Mouse (Mus musculus): ENCODE results near the gene Unc13a. TPM values are rescaled to one million over a fixed set of nuclear protein-coding genes. Genes with fewer than 3 reads are reported as not detected.
A peak's percentile ranks its signal among the peaks of the same experiment; 100 is the strongest.

Gene Unc13a
- total RNA-seq, 2 experiments from 2014 or later = 267 to 296 TPM

DNA sequence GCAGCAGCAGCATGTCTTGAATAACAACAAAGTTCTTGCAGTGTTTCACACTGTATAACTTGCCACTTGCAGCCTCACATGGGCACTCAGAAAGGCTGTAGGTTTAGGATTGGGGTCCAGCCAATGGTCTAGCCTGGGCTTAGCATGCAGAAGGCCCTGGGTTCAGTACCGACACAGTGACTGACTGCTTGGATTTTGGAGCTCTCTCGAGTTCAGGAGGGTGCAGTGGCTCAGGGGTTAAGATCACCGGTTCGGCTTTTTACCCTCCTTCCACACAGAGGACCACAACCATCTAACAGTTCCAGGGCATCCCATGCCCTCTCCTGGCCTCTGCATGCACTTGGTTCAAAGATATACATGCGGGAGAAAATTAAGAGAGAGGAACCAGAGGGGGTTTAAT lies 80.5 kb downstream of the Unc13a start:
- DNase-seq (ENCODE audit: low spot score in 2 of 2) = no peak

DNA sequence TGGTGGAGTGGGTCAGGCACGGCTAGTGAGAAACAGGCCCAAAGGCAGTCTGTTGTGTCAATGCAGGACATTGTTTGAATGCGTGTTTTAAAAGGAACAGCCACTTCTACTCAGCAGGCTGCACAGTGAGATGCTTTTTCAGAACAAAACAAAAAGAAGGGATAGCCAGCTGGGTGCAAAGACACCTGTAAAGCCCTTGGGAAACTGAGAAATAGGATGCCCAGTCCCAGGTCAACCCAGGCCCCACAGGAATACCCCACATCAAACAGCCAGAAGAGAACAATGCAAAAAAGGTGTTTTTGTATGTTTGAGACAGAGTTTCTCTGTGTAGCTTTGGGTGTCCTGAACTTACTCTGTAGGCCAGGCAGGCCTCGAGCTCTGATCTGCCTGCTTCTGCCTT lies 82.8 kb downstream of the Unc13a start:
- no peak for DNase-seq (ENCODE audit: low spot score in 2 of 2)

DNA sequence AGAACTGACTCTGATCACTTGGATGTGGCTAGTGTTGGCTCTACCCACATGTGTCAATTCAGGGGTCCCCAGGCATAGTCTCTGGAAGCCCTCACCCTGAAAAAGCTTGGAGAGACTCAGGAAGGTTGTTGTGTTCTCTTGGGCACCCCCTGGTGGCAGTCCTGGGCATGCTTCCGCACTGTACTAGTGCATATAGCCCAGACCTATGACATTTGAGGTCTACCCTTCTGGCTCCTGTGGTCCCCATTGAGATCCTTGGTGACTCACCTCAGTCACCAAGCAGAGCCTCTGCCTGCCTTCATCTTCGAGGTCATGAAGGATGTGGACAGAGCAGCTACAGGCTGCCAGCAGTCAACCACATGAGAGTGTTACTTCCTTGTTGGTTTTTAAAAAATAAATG lies 84.7 kb downstream of the Unc13a start:
- peak in 1 of 2 experiments; percentile 39 for DNase-seq (ENCODE audit: low spot score in 2 of 2)

DNA sequence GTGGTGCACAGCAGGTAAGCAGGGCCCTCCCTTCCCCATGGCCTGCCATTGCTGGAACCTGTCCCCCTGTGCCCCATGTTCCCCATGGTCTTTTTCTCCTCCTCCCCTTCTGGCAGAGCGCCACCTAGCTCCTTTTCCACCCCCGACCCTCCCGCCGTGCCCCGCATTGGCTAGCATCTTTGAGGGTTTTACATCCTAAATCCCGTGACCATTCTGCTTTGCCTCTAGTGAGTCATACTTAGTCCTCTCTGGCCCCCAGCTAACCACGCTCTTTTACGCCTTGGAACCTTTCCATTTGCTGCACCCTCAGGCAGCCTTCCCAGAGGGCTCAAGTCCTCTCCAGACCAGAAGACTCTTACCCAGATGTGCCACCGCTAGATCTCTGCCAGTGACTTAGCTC lies 91.4 kb downstream of the Unc13a start:
- DNase-seq (ENCODE audit: low spot score in 2 of 2) = no peak

DNA sequence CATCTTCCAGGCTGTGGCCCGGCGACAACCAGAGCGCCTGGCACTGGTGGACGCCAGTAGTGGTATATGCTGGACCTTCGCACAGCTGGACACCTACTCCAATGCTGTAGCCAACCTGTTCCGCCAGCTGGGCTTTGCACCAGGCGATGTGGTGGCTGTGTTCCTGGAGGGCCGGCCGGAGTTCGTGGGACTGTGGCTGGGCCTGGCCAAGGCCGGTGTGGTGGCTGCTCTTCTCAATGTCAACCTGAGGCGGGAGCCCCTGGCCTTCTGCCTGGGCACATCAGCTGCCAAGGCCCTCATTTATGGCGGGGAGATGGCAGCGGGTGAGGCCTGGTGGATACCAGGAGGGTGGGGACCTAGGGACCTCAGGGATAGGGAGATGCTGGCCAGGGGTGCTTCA lies 92.1 kb downstream of the Unc13a start:
- DNase-seq (ENCODE audit: low spot score in 2 of 2) = no peak

DNA sequence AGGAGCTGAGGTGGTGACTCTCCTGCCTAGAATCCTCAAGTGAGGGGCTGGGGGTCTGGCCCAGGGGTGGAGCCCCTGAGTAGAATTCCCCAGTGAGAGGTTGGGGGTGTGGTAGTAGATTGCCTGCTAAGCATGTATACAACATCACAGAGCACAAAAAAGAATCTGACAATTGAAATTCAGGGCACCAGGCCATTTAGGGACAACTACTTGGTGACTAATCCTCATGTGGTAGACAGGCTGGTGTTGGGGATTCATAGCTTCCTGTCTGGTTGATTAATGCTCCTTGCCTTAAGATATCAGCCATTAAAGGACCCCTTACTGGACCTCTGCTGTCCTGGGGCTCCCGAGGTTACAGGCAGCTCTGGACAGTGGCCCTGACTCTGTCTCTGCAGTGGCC lies 92.5 kb downstream of the Unc13a start:
- DNase-seq (ENCODE audit: low spot score in 2 of 2) = no peak

DNA sequence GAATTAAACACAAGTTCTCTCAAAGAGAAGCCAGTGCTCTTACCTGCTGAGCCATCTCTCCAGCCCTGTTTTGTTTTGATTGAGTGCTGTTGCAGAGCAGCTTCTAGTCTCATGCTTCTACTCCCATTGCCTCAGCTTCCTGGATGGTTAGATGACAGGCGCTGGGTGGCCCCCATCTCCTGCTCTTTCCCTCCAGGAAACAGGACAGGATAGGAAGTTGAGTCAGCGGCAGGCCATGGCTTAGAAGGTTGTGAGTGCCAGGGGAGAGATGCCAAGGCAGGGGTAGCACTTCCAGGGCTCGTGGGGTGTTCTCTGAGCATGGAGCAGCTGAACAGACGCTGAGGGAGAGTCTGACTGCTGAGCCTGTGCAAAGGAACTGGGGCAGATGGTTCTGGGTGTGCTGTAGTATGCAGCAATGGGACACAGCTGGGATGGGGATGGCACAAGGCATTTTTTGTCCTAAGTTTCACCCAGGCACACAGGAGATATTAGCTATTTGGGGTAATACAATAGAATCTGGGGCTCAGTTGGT lies 93.6 kb downstream of the Unc13a start:
- DNase-seq (ENCODE audit: low spot score in 2 of 2) = no peak

DNA sequence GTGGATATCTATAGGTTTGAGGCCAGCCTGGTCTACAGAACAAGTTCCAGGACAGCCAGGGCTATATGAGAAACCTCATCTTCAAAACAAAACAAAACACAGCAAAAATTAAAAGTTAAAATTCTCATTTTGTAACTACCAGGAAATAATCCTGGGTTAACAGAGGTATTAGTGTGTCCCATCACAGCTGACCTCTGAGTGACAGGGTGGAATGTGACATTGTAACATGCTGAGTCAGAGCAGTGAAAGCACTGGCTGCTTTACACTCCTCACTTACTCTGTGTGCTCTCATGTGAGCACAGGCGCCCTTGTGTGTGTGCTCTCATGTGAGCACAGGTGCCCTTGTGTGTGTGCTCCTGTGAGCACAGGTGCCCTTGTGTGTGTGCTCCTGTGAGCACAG lies 96.5 kb downstream of the Unc13a start:
- DNase-seq (ENCODE audit: low spot score in 2 of 2) = no peak

DNA sequence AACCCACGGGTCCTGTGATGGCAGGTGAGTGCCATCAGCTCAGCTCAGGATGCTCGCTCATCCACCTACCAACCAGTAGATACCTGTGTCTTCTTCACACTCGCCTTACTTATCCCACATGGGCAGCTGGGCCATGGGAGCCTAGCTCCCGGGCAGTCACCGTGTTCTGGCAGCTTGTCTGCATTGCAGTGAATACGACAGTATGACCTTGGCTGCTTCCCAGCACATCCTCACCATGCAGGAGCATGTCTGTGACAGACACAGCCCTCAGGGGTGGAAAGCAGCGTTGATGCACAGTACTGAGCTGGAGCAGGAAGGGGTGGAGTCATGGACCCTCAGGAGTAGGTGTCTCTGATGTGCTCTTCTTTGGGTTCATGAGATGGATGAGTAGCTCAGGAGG lies 97.1 kb downstream of the Unc13a start:
- DNase-seq (ENCODE audit: low spot score in 2 of 2) = no peak

Small RNA genes within 50 kb of the gene (microRNA-seq; reads per million reads assigned to microRNA genes)
- 34.5 to 43.3 reads per million in 2 experiments for gene Mir6769b

Other genes with a start within 250 kb of the Unc13a start
- gene Abhd8, start 208.1 kb downstream of the Unc13a start, total RNA-seq (2021) = 100 to 1,000 TPM; 318 to 342 TPM
- 10 to 100 TPM; 58.6 to 61.4 TPM for gene Mrpl34, start 206.8 kb downstream of the Unc13a start, total RNA-seq (2021)
- 10 to 100 TPM; 76.7 to 86.1 TPM for gene Dda1, start 202.6 kb downstream of the Unc13a start, total RNA-seq (2021)
- gene Ano8, start 185.8 kb downstream of the Unc13a start, total RNA-seq (2021) = 10 to 100 TPM; 56.2 to 58.6 TPM
- 10 to 100 TPM; 29.3 to 36.7 TPM for gene Gtpbp3, start 183.7 kb downstream of the Unc13a start, total RNA-seq (2021)
- gene Plvap, start 160.0 kb downstream of the Unc13a start, total RNA-seq (2021) = 1 to 10 TPM; 9.4 to 9.5 TPM
- not detected for gene Ccdc194, start 146.0 kb downstream of the Unc13a start, total RNA-seq (2021)
- 1 to 10 TPM; 4.7 to 6.9 TPM for gene Bst2, start 134.3 kb downstream of the Unc13a start, total RNA-seq (2021)
- 10 to 100 TPM; 35.5 to 36.6 TPM for gene Mvb12a, start 128.8 kb downstream of the Unc13a start, total RNA-seq (2021)
- under 1 TPM; 0.21 to 0.23 TPM for gene Tmem221, start 112.9 kb downstream of the Unc13a start, total RNA-seq (2021)
- gene Nxnl1, start 105.2 kb downstream of the Unc13a start, total RNA-seq (2021) = under 1 TPM in 1 of 2 experiments, not detected in 1; 0.26 TPM
- 100 to 1,000 TPM in 1 of 2 experiments, 10 to 100 TPM in 1; 86.2 to 100 TPM for gene Slc27a1, start 102.9 kb downstream of the Unc13a start, total RNA-seq (2021)
- 10 to 100 TPM; 31.1 to 31.3 TPM for gene Pgls, start 79.6 kb downstream of the Unc13a start, total RNA-seq (2021)
- 1 to 10 TPM; 1.9 to 4.8 TPM for gene Fam129c, start 74.1 kb downstream of the Unc13a start, total RNA-seq (2021)
- 10 to 100 TPM; 46.9 to 49.8 TPM for gene Colgalt1, start 60.8 kb downstream of the Unc13a start, total RNA-seq (2021)
- 1 to 10 TPM; 4.8 to 5.0 TPM for gene Jak3, start 4.5 kb upstream of the Unc13a start, total RNA-seq (2021)
- gene Insl3, start 17.5 kb upstream of the Unc13a start, total RNA-seq (2021) = under 1 TPM in 1 of 2 experiments, not detected in 1; 0.63 TPM
- 1 to 10 TPM in 1 of 2 experiments, under 1 TPM in 1; 0.82 to 1.1 TPM for gene B3gnt3, start 30.0 kb upstream of the Unc13a start, total RNA-seq (2021)
- gene Fcho1, start 54.0 kb upstream of the Unc13a start, total RNA-seq (2021) = 100 to 1,000 TPM; 155 to 167 TPM
- gene Zfp709, start 210.3 kb upstream of the Unc13a start, total RNA-seq (2021) = 10 to 100 TPM in 1 of 2 experiments, 1 to 10 TPM in 1; 9.8 to 10.9 TPM
- 10 to 100 TPM; 12.9 to 13.7 TPM for gene Zfp882, start 236.9 kb upstream of the Unc13a start, total RNA-seq (2021)
- 10 to 100 TPM; 26.9 to 29.0 TPM for gene Zfp617, start 236.9 kb upstream of the Unc13a start, total RNA-seq (2021)